Comparison of ENCODE assay signal across 9 mouse cellular contexts in the genomic region with DNA sequence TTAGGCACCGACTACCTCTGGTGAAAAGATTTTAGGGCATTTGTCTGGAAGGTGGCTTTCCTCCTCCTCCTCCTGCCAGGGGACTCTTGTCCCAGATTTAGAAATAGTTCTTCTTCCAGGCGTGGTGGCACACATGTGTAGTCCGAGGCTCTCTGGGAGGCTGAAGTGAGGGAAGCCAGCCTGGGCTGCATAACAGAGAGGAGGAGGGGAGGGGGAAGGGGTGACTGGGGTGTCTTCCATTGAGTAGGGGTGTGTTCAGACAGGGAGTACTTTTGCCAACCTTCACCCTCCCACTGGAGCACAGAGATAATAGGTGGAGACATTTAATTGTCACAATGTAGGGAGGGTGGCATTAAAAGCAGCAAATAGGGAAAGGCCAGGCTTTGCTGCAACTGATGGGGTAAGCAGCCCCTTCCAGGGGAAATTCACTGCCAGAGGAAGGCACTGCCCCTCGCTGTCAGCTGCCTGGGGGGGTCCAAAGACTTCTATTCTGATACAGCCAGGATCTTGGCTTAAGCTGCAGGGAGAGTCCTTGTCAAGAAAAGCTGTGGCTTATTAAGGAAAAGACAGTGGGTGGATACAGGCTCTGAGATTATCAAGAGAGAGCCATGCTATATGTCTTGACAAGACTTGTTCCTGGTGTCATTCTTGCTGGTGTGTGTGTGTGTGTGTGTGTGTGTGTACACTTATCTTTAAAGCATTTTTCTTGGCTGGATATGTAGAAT.
DNase-seq lines count a peak whose midpoint lies in the region; ATAC-seq and TF ChIP-seq lines count a peak whose summit lies in the region.
"Had no signal": no experiment of that assay in that cellular context is flagged by ENCODE, and none has a peak within 500 bp of the region (broad histone marks: within the 10 kb centered on the region; RNA-seq: fewer than 3 reads in every experiment).

No protein-coding gene starts in this region.

- no peak overlapping the region for H3K4me3 ChIP-seq in heart, postnatal 0 days (ENCODE audit: low read depth, low read length)
- H3K4me3 ChIP-seq in kidney, adult 2 months (ENCODE audit: insufficient read depth, low read depth, low read length): no peak overlapping the region
- H3K4me3 ChIP-seq: embryonic facial prominence, embryonic 15.5 days had no signal

- no peak overlapping the region for H3K9ac ChIP-seq in heart, postnatal 0 days (replicated peaks; ENCODE audit: low read depth, low read length)
- H3K9ac ChIP-seq: embryonic facial prominence, embryonic 15.5 days had no signal

- no peaks in the 10 kb centered on the region for H3K27me3 ChIP-seq in heart, postnatal 0 days (ENCODE audit: control insufficient read depth, insufficient read depth, low read length)
- H3K27me3 ChIP-seq in kidney, adult 2 months (replicated peaks; ENCODE audit: control insufficient read depth, insufficient read depth, low read length): no peaks in the 10 kb centered on the region
- H3K27me3 ChIP-seq: embryonic facial prominence, embryonic 15.5 days had no signal

- intact Hi-C loops in left cerebral cortex, postnatal 14 days (cut with DNase I): loop anchor here (5.0 kb wide), 1 partner anchor 75 kb away; no protein-coding TSS in a partner anchor

- no peak for ATAC-seq in heart, postnatal 0 days (ENCODE audit: insufficient read depth, low read depth)

- no peak for TF ChIP-seq POLR2A in kidney, adult 2 months (IDR thresholded peaks at IDR 0.05; ENCODE audit: low read depth, low read length)

- TF ChIP-seq EP300 in heart, postnatal 0 days (IDR thresholded peaks at IDR 0.05; ENCODE audit: low read depth): no peak

- TF ChIP-seq CTCF in heart, postnatal 0 days (IDR thresholded peaks at IDR 0.05; ENCODE audit: low read depth): no peak
- TF ChIP-seq CTCF in kidney, adult 2 months (conservative IDR thresholded peaks at IDR 0.05; ENCODE audit: insufficient read depth, insufficient read length, low read depth, low read length): no peak

- WGBS in heart, postnatal 0 days: 38% methylated on average over 4 of the region's 4 CpGs
- 64% methylated on average over 4 of the region's 4 CpGs for WGBS in kidney, adult 2 months

- no peaks in the 10 kb centered on the region for H3K4me1 ChIP-seq in heart, postnatal 0 days (ENCODE audit: control insufficient read depth, insufficient read depth)
- H3K4me1 ChIP-seq in kidney, adult 2 months (ENCODE audit: control insufficient read depth, insufficient read depth, low read length): no peaks in the 10 kb centered on the region; the same call in 1 of the 2 replicates

- DNase-seq in heart, postnatal 0 days (ENCODE audit: low spot score): no peak
- DNase-seq in heart, adult 8-10 months (ENCODE audit: low spot score): no peak
- peak; percentile 58 for DNase-seq in right cerebral cortex, adult 18-20 months
- DNase-seq in right cerebral cortex, postnatal 4 days: no peak
- peak; percentile 34 to 75 for DNase-seq in left cerebral cortex, postnatal 14 days (ENCODE audit: low spot score in 2 of 2)
- DNase-seq in telencephalon, adult 2 months (ENCODE audit: low read depth, low spot score): peak; percentile 58
- DNase-seq in kidney, adult 2 months: no peak
- DNase-seq: gastrocnemius, postnatal 36 days had no signal

- peak overlapping the region; percentile 7; the same call in 1 of the 2 replicates for H3K4me2 ChIP-seq in heart, postnatal 0 days (ENCODE audit: low read depth, low read length)
- H3K4me2 ChIP-seq: embryonic facial prominence, embryonic 15.5 days had no signal

- H3K9me3 ChIP-seq in heart, postnatal 0 days (replicated peaks; ENCODE audit: control insufficient read depth, low read length): no peaks in the 10 kb centered on the region
- H3K9me3 ChIP-seq: embryonic facial prominence, embryonic 15.5 days had no signal

- no peaks in the 10 kb centered on the region for H3K36me3 ChIP-seq in heart, postnatal 0 days (replicated peaks; ENCODE audit: control insufficient read depth, insufficient read depth, low read length)
- H3K36me3 ChIP-seq in kidney, adult 2 months (ENCODE audit: control insufficient read depth, insufficient read depth, low read length): no peaks in the 10 kb centered on the region
- H3K36me3 ChIP-seq: embryonic facial prominence, embryonic 15.5 days had no signal

- no peak overlapping the region for H3K27ac ChIP-seq in heart, postnatal 0 days (ENCODE audit: low read depth)
- H3K27ac ChIP-seq in kidney, adult 2 months (ENCODE audit: insufficient read depth, low read depth, low read length): no peak overlapping the region
- H3K27ac ChIP-seq: embryonic facial prominence, embryonic 15.5 days had no signal

Comparison
In these comparisons a context has a peak if more than half of its experiments do, and no peak if none do; other contexts are left out.
1. DNase-seq: peak in right cerebral cortex, adult 18-20 months (single experiment), left cerebral cortex, postnatal 14 days (2 of 2) and telencephalon, adult 2 months (single experiment); none in heart, postnatal 0 days (single experiment), heart, adult 8-10 months (single experiment), right cerebral cortex, postnatal 4 days (single experiment) and kidney, adult 2 months (single experiment).